Mouse (Mus musculus) lung, adult 2 months (tissue): ENCODE measurements around the gene Rassf8.

Experiments used
- CTCF ChIP-seq: fragments of 200-500 bp; IDR thresholded peaks from 2 replicates; pipeline ENCODE4 v1.5.1; 2011; ENCODE audit warnings: mild to moderate bottlenecking, low read length, control low read depth; ENCODE audit not compliant: insufficient read depth
- POLR2A ChIP-seq: fragments of 200-500 bp; IDR thresholded peaks from 2 replicates; pipeline ENCODE4 v1.6.1; 2011; ENCODE audit warnings: low read depth, mild to moderate bottlenecking, control low read depth, low read length, borderline replicate concordance; ENCODE audit errors: extremely low read depth

GRCm38 (mm10) chr6:145711320-145711719 lies 35.2 kb upstream of the Rassf8 start:
- TF ChIP-seq CTCF (no peak), POLR2A (no peak)
